Mouse (Mus musculus): Measurements from ENCODE around the gene Tnk2.

Tnk2 gene

DNA sequence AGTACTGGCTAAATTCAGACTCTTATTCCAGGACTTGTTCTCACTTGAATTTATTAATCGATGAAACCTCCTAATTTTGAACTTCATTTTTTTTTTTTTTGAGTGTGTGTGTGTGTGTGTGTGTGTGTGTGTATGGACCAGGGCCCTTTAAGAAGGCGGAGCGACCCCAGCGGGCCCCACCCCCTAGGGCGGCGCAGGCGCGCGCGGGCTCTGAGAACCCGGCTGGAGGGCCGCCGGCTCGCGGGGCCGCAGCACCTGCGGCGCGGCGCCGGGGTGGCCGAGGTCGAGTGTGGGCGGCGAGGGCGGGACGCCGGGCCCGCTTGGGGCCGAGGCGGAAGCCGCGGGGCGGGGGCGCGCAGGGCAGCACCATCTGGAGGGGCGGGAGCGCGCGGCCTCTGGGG lies at the start of gene Tnk2:
Gene Tnk2 (plus strand): TSS at position 214 of the 401 bp plus-strand sequence.
- peak; percentile 87 for DNase-seq (ENCODE audit: low spot score)

DNA sequence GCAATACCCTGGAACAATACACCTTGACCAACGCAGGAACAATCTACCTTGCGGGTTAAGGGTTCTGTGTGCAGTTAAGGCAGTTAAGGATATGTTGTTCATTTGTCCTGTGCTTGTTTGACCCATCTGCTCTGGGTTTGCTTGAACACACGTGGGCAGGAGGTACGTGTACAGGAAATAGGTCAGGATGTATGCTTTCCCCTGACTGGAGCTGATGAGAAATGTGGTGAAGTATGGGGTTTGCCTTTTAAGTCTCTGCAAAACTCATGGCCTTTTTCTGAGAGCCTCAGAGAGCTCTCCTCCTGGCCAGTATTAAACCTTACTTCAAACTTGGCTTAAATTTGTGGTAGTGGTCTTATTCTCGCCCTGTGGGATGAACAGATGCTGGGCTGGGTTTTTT lies 49.8 kb upstream of the Tnk2 start:
- DNase-seq (ENCODE audit: low spot score): no peak

DNA sequence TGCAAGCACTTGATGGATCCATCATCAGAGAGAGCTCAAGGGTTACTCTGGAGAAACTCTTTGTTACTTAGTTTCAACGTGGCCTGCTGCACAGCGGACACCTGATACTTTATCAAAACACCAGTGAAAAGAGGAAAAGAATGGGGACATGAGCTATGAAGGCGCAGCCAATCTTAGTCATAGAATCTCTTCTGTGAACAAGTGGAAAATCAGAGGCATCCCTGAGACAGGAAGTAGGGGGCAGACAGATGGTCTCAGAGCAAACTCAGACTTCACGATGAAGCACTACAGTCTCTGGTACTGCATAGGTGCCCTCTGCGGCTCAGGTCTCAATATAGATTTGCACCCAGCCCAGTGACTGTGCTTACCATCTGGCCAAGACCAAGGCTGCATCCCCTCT lies 49.0 kb upstream of the Tnk2 start:
- DNase-seq (ENCODE audit: low spot score): no peak

DNA sequence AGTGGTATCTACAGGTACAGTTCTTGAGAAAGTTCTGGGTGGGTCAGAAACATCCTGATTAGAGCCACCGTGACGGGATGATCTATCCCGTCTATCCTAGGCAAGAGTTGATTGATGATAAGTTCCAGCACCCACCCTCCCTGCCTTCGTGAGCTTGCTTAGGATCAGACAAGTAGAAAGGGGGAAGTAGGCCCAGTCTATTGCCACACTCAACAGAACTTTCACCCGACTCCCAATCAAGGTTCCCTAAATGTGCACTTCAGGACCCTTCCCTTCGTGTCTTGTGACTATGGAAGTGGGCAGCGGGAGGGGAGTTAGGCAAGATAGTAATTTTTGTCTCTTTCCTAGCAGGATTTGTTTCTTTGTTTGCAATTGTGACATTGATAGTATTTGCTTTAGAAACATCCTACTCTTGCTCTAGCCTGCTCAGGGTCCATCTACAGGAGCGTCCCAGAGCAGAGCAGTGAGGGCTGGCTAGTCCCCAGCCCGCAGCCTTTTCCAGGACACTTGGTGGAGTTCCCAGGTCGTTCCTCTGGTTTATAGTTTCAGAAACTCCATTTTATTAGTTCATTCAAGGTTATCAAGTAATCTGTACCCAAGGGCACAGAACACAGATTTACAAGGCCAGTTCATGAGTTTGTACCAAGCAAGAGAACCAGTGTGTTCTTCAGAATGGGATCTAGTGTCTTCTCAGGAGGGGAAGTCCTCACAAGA lies 48.4 kb upstream of the Tnk2 start:
- DNase-seq (ENCODE audit: low spot score): no peak

DNA sequence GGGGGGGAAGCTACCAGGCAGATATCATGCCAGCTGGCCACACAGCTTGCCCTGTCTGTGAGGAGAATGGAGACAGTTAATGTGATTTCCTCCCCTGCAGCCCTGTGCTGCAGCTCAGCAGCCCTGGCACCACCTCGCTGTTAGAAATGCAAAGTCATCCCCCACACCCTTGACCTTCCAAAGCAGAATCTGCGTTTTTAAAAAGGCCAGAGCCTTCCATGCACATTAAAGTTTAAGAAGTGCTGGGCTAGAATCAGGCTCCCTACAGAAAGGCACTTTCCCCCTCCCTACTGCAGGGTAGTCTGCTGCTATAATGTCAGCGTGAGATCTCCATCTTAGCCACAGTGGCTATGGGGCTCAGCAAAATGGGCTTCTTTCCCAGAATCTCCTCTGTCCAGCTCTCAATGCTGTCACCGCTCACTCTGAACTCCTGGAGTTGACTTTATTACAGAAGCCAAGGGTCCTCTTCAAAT lies 45.7 kb upstream of the Tnk2 start:
- DNase-seq (ENCODE audit: low spot score): peak; percentile 70

DNA sequence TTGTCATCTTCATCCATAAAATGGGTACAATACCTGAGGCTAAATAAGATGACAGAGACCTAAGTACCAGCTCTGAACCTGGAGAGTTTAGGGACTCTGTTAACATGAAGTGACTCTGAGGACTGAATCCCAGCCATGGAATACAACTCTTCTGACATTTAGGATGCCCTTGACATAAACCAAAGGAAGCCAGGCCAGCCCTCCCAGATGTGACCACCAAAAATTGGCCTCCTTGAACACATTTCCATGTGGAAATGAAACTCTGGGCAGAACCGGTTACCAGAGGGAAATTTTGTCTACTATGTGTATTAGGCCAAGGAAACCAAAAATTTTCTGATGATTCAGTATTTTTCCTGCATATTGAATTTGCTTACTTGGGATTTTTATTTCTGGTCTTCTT lies 44.5 kb upstream of the Tnk2 start:
- DNase-seq (ENCODE audit: low spot score): no peak

DNA sequence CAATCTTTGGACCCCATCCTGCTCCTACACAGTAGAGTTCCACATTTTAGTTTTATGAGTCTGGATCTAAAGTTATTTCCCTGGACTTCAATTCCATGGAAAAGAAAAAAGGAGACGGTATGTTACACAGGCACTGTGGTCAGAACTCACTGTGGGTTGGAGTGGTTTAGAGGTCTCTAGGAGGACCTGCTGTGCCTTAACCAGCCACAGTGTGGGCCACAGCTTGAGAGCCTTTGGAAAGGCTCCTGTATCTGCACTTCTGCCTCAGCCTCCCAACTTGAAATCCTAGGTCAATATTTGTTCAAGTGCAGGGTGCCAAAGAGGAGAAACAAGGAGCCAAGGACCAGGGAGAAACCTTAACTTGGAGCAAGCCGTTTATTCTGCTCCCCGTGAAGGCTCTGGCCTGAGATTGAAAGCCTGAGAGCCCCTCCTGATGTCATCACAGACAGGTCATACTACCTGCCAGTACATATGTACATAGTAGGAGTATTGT lies 41.4 kb upstream of the Tnk2 start:
- no peak for DNase-seq (ENCODE audit: low spot score)

DNA sequence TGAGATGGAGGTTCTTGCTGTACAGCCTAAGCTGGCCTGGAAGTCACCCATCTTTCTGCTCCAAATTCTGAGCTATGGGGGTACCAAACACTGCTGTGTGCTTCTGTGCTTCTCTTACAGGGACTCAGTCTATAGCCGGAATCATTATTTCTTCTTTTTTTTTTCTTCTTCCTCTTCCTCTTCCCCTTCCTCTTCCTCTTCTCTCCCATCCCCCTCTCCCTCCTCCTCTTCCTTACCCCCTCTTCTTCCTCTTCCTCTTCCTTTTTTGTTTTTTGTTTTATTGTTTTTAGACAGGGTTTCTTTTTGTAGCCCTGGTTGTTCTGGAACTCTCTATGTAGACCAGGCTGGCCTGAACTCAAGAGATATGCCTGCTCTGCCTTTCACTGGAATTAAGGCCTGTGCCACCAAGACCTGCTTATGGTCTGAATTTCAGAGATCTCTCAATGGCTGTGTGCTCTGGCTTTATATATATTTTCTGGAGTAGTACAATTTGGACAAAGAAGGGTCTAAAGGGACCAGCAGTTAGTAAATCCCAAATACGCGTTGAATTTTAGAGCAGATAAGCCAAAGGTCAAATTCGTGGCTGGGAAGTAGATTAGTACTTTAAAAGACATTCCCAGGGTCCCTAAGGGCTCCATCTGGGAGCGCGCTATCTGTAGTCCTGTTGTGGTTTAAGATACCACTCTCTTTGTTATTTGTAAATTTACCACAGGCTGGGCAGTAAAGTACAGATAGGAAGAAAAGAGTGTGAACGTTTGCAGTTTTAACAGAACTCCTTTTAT lies 35.9 kb upstream of the Tnk2 start:
- no peak for DNase-seq (ENCODE audit: low spot score)

DNA sequence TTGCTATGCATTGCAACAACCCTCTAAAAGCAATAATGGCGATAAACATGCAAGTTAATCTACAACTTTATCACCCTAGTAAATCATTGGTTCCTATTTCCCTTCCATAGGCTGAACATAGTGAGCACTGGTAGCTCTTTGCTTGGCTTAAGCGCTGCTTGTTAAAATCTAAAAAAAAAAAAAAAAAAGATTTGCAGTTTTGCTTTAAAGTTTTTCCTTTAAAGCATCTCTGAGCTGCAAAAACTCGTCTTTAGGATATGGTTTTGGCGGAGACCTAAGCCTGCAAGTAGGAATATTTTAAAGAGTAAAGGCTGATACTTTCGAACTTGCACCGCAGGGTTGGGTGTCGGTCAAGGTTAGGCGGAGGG lies 35.3 kb upstream of the Tnk2 start:
- DNase-seq (ENCODE audit: low spot score): no peak

DNA sequence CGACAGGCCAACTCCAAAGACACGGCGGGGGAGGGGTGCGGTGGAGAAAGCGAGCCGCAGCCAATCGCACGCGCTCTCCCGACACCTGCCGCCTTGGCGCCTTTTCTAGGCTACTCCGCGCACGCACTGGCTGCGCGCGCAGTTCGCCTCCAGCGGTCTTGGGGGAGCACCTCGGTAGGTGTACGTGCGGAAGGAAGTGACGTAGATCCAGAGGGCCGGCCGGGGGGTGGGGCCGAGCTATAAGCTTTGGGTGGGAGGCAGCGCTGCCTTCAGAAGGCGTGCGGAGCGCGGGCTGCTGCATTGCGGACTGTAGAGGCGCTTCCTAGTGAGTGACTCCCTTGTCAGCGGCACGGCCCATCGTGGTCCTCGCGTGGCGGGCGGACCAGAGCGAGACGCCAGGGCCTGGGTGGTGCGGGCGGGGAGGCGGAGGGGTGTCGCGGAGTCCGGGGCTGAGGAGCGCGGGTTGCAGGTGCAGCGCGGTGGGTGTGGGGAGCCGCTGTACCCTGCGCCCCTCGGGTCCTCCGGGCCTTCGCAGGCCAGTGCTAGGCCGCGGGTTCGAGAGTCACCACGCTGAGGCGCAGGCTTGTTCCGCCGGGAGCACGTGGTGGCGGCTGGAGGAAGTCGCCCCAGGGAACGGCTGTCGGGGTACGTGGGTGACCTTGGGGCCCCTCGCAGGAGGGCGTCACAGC lies 34.8 kb upstream of the Tnk2 start, which contains the start of gene Tfrc:
Gene Tfrc (plus strand): TSS at position 209 of the 689 bp plus-strand sequence.
- peak; percentile 98 for DNase-seq (ENCODE audit: low spot score)

DNA sequence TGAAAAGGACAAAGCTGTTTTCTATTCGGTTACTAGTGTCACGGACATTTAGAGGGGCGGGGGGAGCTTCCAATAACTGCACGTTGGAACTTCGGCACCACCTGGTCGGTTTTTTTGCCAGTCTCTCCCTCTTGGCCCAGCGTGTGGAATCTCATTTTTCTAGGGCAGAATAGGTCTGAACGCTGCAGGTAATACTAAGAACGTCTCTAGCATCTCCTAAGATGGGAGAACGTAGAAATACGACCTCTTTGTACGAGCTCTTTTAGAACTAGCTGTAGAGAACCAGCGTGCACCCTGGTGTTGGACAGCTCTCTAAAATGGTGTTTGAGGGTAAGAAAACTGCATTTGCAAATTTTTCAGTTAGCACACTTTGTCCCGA lies 34.3 kb upstream of the Tnk2 start:
- DNase-seq (ENCODE audit: low spot score): no peak

DNA sequence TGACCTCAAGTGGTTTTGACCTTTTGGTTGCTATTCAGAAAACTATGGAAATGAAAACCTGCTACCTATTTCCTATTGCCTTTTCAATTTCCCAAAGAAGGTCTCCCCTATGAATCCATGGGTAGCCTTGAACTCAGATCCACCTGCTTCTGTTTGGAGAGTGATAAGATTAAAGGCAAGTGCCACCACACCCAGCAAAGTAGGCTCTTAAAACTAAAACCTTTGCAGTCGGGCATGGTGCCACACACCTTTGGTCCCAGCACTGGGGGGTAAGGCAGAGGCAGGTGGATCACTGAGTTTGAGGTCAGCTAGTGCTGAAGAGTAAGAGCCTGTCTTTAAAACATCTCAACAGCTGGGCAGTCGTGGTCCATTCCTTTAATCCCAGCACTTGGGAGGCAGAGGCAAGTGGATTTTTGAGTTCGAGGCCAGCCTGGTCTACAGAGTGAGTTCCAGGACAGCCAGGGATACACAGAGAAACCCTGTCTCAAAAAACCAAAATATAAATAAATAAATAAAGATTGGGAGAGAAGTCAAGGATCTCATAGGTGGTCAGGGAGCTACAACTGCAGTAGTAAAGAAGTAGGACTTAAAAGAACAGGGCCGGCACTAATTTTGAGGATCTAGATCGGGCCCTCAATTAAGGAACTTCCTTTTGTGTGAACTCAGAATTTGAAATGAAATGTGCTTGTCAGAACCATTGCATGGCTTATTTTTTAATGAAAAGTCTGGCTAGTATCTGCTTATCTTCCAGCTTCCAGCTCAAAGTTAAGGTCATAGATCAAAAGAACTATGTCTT lies 33.0 kb upstream of the Tnk2 start:
- no peak for DNase-seq (ENCODE audit: low spot score)

DNA sequence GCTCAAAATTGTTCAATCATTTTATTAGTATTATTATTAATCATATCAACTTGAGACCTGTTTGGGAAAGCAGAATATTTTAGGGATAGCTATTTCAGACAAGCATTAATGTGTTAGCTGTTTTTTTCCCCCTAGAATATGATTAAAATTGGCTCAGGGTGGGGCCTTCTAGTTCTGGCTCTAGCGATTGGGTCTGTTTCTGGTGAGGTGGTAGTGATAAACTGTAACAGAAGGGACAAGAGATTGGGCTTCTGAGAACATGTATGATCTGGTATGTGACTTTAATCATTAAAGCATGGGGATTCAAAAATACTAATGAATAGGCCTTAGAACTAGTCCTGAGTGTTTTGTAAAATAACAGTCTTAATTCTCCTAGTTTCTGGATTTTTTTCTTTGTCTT lies 31.6 kb upstream of the Tnk2 start:
- DNase-seq (ENCODE audit: low spot score): no peak

DNA sequence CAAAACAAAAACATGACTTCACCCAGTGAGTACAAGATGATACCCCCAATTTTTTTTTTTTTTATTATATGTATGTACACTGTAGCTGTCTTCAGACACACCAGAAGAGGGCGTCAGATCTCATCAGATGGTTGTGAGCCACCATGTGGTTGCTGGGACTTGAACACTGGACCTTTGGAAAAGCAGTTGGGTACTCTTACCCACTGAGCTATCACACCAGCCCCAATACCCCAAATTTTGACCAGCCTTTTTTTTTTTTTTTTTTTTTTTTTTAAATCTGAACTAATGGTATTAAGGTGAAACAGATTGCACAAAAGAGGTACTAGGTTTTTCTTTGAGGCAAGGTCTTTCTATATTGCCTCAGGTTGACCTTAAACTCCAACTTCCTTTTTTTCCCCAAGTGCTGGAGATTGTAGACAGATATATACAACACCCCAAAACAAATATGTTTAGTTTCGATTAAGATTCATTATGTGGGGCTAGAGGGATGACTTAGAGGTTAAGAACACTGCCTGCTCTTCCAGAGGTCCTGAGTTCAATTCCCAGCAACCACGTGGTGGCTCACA lies 30.3 kb upstream of the Tnk2 start:
- no peak for DNase-seq (ENCODE audit: low spot score)

DNA sequence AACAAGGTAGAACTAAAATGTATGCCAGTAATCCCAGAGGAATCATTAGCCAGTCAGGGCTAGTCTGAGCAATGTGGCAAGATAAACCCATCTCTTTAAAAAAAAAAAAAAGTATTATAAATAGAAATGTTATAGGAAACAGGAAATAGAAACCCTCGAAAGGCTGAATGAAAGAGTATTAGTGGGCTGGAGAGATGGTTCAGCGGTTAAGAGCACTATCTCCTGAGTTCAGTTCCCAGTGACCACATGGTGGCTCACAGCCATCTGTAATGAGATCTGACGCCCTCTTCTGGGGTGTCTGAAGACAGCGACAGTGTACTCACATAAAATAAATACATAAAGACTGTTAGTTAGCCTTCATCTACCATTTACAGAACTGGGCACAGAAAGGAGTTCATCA lies 29.6 kb upstream of the Tnk2 start:
- no peak for DNase-seq (ENCODE audit: low spot score)

DNA sequence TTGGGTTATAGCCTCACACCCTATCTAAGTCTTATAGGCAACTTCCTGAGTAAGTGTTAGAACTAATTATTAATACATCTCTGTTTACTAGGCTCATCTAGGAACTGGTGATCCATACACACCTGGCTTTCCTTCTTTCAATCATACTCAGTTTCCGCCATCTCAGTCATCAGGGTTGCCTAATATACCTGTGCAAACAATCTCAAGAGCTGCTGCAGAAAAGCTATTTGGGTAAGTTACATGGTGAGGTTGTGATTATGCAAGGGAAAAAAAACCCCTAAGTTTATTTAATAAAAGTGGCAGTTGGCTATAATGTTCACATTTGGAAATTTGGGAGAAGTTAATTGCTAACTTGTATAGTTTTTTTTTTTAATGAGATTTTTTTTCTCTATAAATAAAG lies 24.7 kb upstream of the Tnk2 start:
- no peak for DNase-seq (ENCODE audit: low spot score)

DNA sequence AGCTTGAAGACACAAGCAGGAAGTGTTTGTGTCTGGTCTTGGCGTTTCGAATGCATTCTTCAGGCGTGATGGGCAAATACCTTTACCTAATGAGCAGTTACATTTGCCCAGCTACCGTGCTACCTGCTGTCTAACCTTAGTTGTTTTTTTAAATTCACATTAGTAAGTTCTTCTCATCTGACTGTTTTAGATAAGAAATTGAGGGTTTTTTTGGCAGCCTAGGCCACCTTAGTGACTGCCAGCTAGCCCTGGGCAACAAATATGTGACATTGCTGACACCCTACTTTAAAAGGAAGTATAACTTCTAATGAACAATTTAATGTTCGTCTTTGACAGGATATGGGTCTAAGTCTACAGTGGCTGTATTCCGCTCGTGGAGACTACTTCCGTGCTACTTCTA lies 15.5 kb upstream of the Tnk2 start:
- DNase-seq (ENCODE audit: low spot score): no peak

DNA sequence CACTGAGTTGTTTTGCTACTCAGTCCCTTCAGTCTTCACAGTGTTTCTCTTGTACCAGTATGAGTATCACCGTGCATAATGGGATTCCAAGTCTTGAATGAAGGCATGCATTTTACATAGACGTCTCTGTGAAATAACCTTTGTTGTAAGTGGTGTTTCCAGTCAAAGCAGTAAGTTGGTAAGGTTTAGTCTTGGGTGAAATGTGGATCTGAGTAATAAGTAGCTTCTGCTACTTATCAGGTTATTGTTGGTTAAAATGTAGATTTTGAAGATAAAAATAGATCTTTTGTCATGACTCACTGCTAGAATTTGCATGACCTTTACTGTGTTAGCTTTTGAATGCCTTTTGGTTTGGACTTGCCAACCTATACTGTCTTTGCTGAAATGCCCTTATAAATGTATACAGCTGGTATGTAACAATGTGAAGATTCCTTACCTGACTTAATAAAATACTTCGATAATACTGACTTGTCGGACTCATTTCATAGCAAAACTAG lies 11.3 kb upstream of the Tnk2 start:
- DNase-seq (ENCODE audit: low spot score): no peak

DNA sequence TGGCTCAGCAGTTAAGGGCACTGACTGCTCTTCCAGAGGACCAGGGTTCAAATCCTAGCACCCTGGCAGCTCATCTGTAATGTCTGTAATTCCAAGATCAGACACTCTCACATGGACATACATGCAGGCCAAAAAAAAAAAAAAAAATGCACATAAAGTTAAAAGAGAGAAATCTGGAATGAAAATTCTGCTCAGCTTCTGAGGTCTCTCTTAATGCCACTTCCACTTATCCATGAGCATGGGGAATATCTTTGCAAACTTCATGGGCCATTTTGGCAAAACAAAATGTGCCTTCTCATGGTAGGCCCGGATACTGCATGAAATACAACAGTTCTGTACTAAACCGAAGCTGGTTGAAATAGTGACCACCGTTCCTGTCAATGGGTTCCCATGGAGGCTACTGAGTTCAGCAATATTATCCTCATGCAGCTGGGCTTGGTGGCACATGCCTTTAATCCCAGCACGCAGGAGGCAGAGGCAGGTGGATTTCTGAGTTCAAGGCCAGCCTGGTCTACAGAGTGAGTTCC lies 10.1 kb upstream of the Tnk2 start:
- DNase-seq (ENCODE audit: low spot score): no peak

DNA sequence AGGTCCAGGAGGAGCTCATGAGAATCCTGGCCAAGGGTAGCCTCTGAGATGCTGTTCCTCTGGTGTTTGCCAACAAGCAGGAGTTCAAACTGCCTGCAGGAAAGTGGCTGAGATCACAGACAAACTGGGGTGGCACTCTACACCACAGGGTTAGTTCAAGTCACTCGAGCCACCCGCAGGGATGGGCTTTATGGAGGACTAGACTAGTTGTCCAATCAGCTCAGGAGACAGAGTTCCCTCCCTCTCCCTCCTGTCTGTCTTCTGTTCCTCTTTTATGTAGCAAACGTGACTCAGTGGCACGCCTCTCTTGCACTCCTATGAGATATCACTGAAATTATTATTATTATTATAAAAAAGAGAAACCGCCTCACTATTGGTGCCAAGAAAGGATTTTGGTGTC lies 9.5 kb upstream of the Tnk2 start:
- DNase-seq (ENCODE audit: low spot score): no peak

DNA sequence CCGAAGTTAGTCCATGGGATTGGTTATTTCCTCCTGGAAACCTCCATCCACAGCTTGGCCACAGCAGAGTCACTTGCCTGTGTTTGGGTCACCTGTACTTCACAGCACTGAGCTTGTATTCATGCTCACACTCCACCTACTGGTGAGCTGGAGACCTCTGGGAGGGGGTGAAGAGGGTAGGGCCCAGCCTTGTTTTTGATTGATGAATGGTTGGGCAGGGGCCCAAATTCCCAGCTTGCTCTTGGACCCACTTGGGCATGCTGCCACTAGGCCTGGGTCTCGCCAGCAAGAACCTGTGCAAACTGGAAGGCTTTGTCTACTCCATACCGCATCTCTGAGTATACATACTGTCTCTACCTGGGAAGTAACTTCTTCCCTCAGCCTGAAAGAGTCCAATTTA lies 8.4 kb upstream of the Tnk2 start:
- DNase-seq (ENCODE audit: low spot score): no peak

Data from MN1 (cell line).